Mouse (Mus musculus): ENCODE measurements around the gene Slc12a8. TPM values are rescaled to one million over a fixed set of nuclear protein-coding genes. Genes with fewer than 3 reads are reported as not detected.

Slc12a8 gene
- total and polyA plus RNA-seq, 3 experiments, result 12.2 to 17.4 (median 16.5) TPM

- peaks cover 36 to 60% of the 10 kb centered on the region in 2 experiments for H3K4me1 ChIP-seq (ENCODE audit: control insufficient read depth in 1 of 2, insufficient read depth in 2 of 2)
- no peaks in the 10 kb centered on the region for H3K27me3 ChIP-seq (replicated peaks)
- no peaks in the 10 kb centered on the region for H3K79me2 ChIP-seq (replicated peaks; ENCODE audit: control insufficient read depth, extremely low read depth, insufficient read depth, poor library complexity, severe bottlenecking)
- peak overlapping the region; percentile 44 for H3K4me2 ChIP-seq (ENCODE audit: insufficient read depth, low read depth, poor library complexity, severe bottlenecking)
- peaks cover 21% of the 10 kb centered on the region for H3K9me3 ChIP-seq (replicated peaks; ENCODE audit: low read length)
- H3K27ac ChIP-seq (ENCODE audit: insufficient read depth, low read depth), result peak overlapping the region; percentile 93
- dilution Hi-C loops (cut with MboI; ENCODE audit: extremely low pct_ligation_motif_present, extremely low pct_unique_long_range_greater_than_20kb, low sequenced_read_pairs), result no loop called here
- H3K4me3 ChIP-seq (replicated peaks in 1 of 3; ENCODE audit: low read depth in 2 of 3, low read length in 2 of 3, poor library complexity in 1 of 3), result no peak overlapping the region
- peak; percentile 88 for DNase-seq (ENCODE audit: extremely low read depth)
- in situ Hi-C loops (cut with MboI; ENCODE audit: low pct_ligation_motif_present, low pct_unique_long_range_greater_than_20kb, low sequenced_read_pairs), result loop anchor here (5.0 kb wide), 1 partner anchor 66 kb away; no protein-coding TSS in a partner anchor
- H3K9ac ChIP-seq (ENCODE audit: insufficient read depth, low read depth), result peak overlapping the region; percentile 47
- H3K36me3 ChIP-seq (replicated peaks in 1 of 2; ENCODE audit: control insufficient read depth in 1 of 2, insufficient read depth in 1 of 2, low read length in 1 of 2), result peaks cover 12 to 62% of the 10 kb centered on the region in 2 experiments
- TF ChIP-seq ETS1 (conservative IDR thresholded peaks at IDR 0.05; ENCODE audit: low read depth, low read length) (peak; percentile 91), MAX (IDR thresholded peaks at IDR 0.05; ENCODE audit: low read length) (peak; percentile 59; the same call in 1 of the 2 replicates), USF2 (conservative IDR thresholded peaks at IDR 0.05; ENCODE audit: low read depth, low read length) (no peak), MXI1 (IDR thresholded peaks at IDR 0.05; ENCODE audit: low read depth, low read length) (peak; percentile 16), MYC (IDR thresholded peaks at IDR 0.05; ENCODE audit: low read depth, low read length) (no peak), CTCF (conservative IDR thresholded peaks at IDR 0.05 in 1 of 2, IDR thresholded peaks at IDR 0.05 in 1 of 2; ENCODE audit: low read depth in 2 of 2, low read length in 2 of 2) (no peak), TBP (conservative IDR thresholded peaks at IDR 0.05; ENCODE audit: low read depth, low read length) (peak; percentile 60), BHLHE40 (IDR thresholded peaks at IDR 0.05; ENCODE audit: low read depth, low read length) (peak; percentile 78), USF1 (IDR thresholded peaks at IDR 0.05; ENCODE audit: low read depth, low read length) (no peak), IRF4 (IDR thresholded peaks at IDR 0.05; ENCODE audit: low read depth, low read length) (peak; percentile 73), EP300 (IDR thresholded peaks at IDR 0.05; ENCODE audit: low read length) (peak; percentile 72), ELF1 (IDR thresholded peaks at IDR 0.05; ENCODE audit: low read depth, low read length) (no peak; the same call in 1 of the 2 replicates), RAD21 (IDR thresholded peaks at IDR 0.05; ENCODE audit: low read depth, low read length) (no peak; the same call in 1 of the 2 replicates), ZNF384 (IDR thresholded peaks at IDR 0.05; ENCODE audit: low read depth, low read length) (no peak), MAZ (IDR thresholded peaks at IDR 0.05; ENCODE audit: low read depth, low read length) (peak; percentile 77; the same call in 1 of the 2 replicates), GABPA (IDR thresholded peaks at IDR 0.05; ENCODE audit: insufficient replicate concordance, low read depth, low read length) (no peak), ZKSCAN1 (IDR thresholded peaks at IDR 0.05; ENCODE audit: borderline replicate concordance, low read depth, low read length) (no peak), RCOR1 (conservative IDR thresholded peaks at IDR 0.05; ENCODE audit: low read depth, low read length) (peak; percentile 78), PAX5 (IDR thresholded peaks at IDR 0.05; ENCODE audit: low read length) (no peak), KAT2A (IDR thresholded peaks at IDR 0.05; ENCODE audit: insufficient replicate concordance, low read length) (no peak), SMC3 (IDR thresholded peaks at IDR 0.05; ENCODE audit: low read depth, low read length) (peak; percentile 9; the same call in 1 of the 2 replicates), JUN (IDR thresholded peaks at IDR 0.05; ENCODE audit: insufficient read depth, low read depth, low read length) (0 out of 2 replicates have a peak, but pooled peaks have one; percentile 4), HCFC1 (IDR thresholded peaks at IDR 0.05; ENCODE audit: low read depth, low read length) (no peak; the same call in 1 of the 2 replicates), NRF1 (IDR thresholded peaks at IDR 0.05; ENCODE audit: low read depth, low read length) (peak; percentile 13; the same call in 1 of the 2 replicates), TCF12 (IDR thresholded peaks at IDR 0.05; ENCODE audit: low read depth, low read length) (peak; percentile 93), JUND (conservative IDR thresholded peaks at IDR 0.05; ENCODE audit: low read depth, low read length) (no peak), MAFK (IDR thresholded peaks at IDR 0.05; ENCODE audit: insufficient replicate concordance, low read length) (peak; percentile 58; the same call in 1 of the 2 replicates), POLR2A (IDR thresholded peaks at IDR 0.05; ENCODE audit: low read depth, low read length) (peak; percentile 28; the same call in 1 of the 2 replicates), CHD2 (IDR thresholded peaks at IDR 0.05; ENCODE audit: low read length) (peak; percentile 66), MEF2A (IDR thresholded peaks at IDR 0.05; ENCODE audit: borderline replicate concordance, low read depth, low read length) (peak; percentile 85), POLR2AphosphoS2 (IDR thresholded peaks at IDR 0.05; ENCODE audit: low read depth, low read length) (peak; percentile 52; the same call in 1 of the 2 replicates), NELFE (IDR thresholded peaks at IDR 0.05; ENCODE audit: low read depth, low read length) (peak; percentile 63), CHD1 (IDR thresholded peaks at IDR 0.05; ENCODE audit: low read depth, low read length) (0 out of 2 replicates have a peak, but pooled peaks have one; percentile 80), ZMIZ1 (IDR thresholded peaks at IDR 0.05; ENCODE audit: low read depth, low read length) (peak; percentile 65; the same call in 1 of the 2 replicates), E2F4 (IDR thresholded peaks at IDR 0.05; ENCODE audit: insufficient replicate concordance, low read depth, low read length) (peak; percentile 12; the same call in 1 of the 2 replicates), ZC3H11A (IDR thresholded peaks at IDR 0.05; ENCODE audit: low read depth, low read length) (no peak), SIN3A (IDR thresholded peaks at IDR 0.05; ENCODE audit: low read length) (no peak; the same call in 1 of the 2 replicates)
Observed at GRCm38 (mm10) chr16:33605647-33606596, 88.8 kb downstream of the Slc12a8 start.
